Mouse (Mus musculus) stomach, postnatal 0 days (tissue): ENCODE measurements at regions not wholly inside any gene's neighbourhood (a gene's known extent, or its start where the extent isn't known, plus 50 kb on each side); places are given as distances from the start of the nearest gene placed in this dataset.

Source experiments
- ATAC-seq: fragments of 200-750 bp; cut with Nextera tagmentation; 2 replicates; pipeline ENCODE4 v1.8.0; 2017; ENCODE audit not compliant: low FRiP score, low TSS enrichment
- DNase-seq: peaks from one replicate; pipeline ENCODE4 v3.0.0-alpha.2; 2016; ENCODE audit warnings: low spot score
- H3K27ac ChIP-seq: fragments of 300-500 bp; sonication (generic); replicated peaks from 2 replicates; pipeline ENCODE4 v1.5.1; 2014; ENCODE audit warnings: mild to moderate bottlenecking, control low read depth
- H3K27me3 ChIP-seq: fragments of 300-500 bp; sonication (generic); 2 replicates; pipeline ENCODE4 v1.6.1; 2014; ENCODE audit warnings: low read length; ENCODE audit not compliant: control insufficient read depth, insufficient read depth
- H3K36me3 ChIP-seq: fragments of 300-500 bp; sonication (generic); 2 replicates; pipeline ENCODE4 v1.6.1; 2014; ENCODE audit warnings: low read length, mixed read lengths; ENCODE audit not compliant: control insufficient read depth, insufficient read depth
- H3K4me1 ChIP-seq: fragments of 300-500 bp; sonication (generic); replicated peaks from 2 replicates; pipeline ENCODE4 v1.6.1; 2014; ENCODE audit warnings: antibody characterized with exemption; ENCODE audit not compliant: control insufficient read depth, insufficient read depth
- H3K4me2 ChIP-seq: fragments of 300-500 bp; sonication (generic); replicated peaks from 2 replicates; pipeline ENCODE4 v1.6.1; 2014; ENCODE audit warnings: low read depth, mild to moderate bottlenecking, control low read depth, moderate library complexity
- H3K4me3 ChIP-seq: fragments of 300-500 bp; sonication (generic); 2 replicates; pipeline ENCODE4 v1.5.1; 2014; ENCODE audit warnings: low read depth, low read length, control low read depth
- H3K9ac ChIP-seq: fragments of 300-500 bp; sonication (generic); 2 replicates; pipeline ENCODE4 v1.6.1; 2014; ENCODE audit warnings: mild to moderate bottlenecking, low read length, control low read depth, mixed read lengths
- H3K9me3 ChIP-seq: fragments of 300-500 bp; sonication (generic); 2 replicates; pipeline ENCODE4 v1.6.1; 2016; ENCODE audit warnings: low read length; ENCODE audit not compliant: control insufficient read depth
- CTCF ChIP-seq: IDR thresholded peaks from 2 replicates; pipeline ENCODE4 v1.5.1; 2016; ENCODE audit warnings: antibody characterized with exemption, low read depth, mild to moderate bottlenecking, moderate library complexity
- EP300 ChIP-seq: optimal IDR thresholded peaks from 2 replicates; pipeline ENCODE3; 2016; ENCODE audit warnings: antibody characterized with exemption
- WGBS: fragments of 180-500 bp; shearing (Covaris S2); extraction: QIAGEN DNeasy Blood & Tissue Kit; methylation state at CpG from one replicate; pipeline ENCODE4 v1.1.7; 2014; 5-methylcytosine and 5-hydroxymethylcytosine counted together

DNA sequence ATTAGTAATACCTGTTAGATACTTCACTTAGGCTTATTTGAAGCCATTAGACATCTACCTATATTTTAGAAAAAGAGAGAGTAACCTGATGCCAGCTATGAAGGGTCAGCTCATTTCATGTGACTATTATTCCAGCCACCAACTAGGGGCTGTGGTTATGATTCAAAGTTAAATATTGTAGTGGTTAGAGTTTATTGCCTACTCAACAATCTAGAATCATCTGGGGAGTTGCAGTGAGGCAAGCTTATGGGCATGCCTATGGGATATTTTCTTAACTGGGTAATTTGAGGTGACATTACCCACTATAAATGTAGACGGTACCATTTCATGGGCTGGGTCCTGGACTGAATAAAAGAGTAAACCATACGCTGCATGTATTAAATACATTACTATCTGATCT, 1525.2 kb upstream of the Dsel start:
- 81% methylated on average over 2 of the region's 2 CpGs for whole genome bisulfite sequencing
- ATAC-seq (no peak), DNase-seq (no peak)
- no peak overlapping the region for H3K27ac ChIP-seq
- no peak overlapping the region for H3K9ac ChIP-seq
- H3K4me3 ChIP-seq, result no peak overlapping the region
- H3K27me3 ChIP-seq, result no peaks in the 10 kb centered on the region
- H3K36me3 ChIP-seq, result no peaks in the 10 kb centered on the region
- TF ChIP-seq CTCF (no peak), EP300 (no peak)
- no peak overlapping the region for H3K4me2 ChIP-seq
- no peaks in the 10 kb centered on the region for H3K9me3 ChIP-seq
- no peaks in the 10 kb centered on the region for H3K4me1 ChIP-seq

DNA sequence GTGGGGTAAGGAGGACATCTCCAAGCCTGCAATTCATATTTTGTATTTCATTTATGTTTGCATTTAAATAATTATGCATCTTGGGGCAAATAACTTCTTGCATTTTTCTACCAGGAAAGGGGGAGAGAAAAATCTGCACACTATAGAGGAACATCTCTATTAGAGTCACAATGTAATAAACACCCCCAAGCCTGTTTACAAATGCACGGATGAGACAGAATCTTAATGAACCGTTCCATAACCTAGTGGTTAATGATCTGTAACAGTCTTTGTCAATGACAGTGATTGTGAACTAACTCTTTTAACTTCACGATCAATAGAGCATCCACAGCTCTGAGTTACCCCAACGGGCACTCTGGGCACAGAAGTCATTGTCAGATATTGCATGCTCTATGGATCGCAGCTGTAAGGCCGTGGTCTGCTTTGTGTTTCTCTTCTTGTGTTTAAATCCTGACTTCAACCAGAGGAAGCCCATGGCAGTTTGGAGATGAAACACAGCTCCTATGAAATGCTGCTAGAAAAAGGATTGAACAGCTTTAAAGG, 1520.2 kb upstream of the Dsel start:
- DNase-seq, result no peak
- Histone ChIP-seq H3K4me3 (no peak overlapping the region), H3K27me3 (no peaks in the 10 kb centered on the region), H3K36me3 (no peaks in the 10 kb centered on the region), H3K27ac (no peak overlapping the region), H3K9me3 (no peaks in the 10 kb centered on the region), H3K4me2 (no peak overlapping the region), H3K9ac (no peak overlapping the region), H3K4me1 (no peaks in the 10 kb centered on the region)
- WGBS, result 73% methylated on average over 6 of the region's 6 CpGs
- no peak for ATAC-seq
- TF ChIP-seq EP300 (no peak), CTCF (no peak)

DNA sequence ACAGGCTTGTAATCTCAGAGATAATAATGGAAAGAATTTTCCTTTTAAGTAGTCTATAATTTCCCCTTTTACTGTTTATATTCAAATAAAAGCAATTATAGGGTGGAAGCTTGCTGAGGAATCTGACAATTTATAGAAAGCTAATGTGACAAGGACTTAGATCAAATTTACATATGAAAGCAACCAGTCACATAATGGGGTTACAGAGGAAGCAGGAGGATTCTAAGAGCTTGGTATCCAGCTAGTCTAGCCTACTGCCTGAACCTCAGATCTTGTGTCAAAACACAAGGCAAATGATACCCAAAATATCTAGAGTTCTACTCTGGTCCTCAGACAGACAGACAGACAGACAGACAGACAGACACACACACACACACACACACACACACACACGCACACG, 1519.0 kb upstream of the Dsel start:
- H3K27me3 ChIP-seq, result no peaks in the 10 kb centered on the region
- DNase-seq (no peak), ATAC-seq (no peak)
- H3K9me3 ChIP-seq, result no peaks in the 10 kb centered on the region
- no peak overlapping the region for H3K4me3 ChIP-seq
- H3K9ac ChIP-seq, result no peak overlapping the region
- H3K36me3 ChIP-seq, result no peaks in the 10 kb centered on the region
- 91% methylated on average over 2 of the region's 2 CpGs for WGBS
- no peaks in the 10 kb centered on the region for H3K4me1 ChIP-seq
- TF ChIP-seq CTCF (no peak), EP300 (no peak)
- no peak overlapping the region for H3K27ac ChIP-seq
- H3K4me2 ChIP-seq, result no peak overlapping the region

DNA sequence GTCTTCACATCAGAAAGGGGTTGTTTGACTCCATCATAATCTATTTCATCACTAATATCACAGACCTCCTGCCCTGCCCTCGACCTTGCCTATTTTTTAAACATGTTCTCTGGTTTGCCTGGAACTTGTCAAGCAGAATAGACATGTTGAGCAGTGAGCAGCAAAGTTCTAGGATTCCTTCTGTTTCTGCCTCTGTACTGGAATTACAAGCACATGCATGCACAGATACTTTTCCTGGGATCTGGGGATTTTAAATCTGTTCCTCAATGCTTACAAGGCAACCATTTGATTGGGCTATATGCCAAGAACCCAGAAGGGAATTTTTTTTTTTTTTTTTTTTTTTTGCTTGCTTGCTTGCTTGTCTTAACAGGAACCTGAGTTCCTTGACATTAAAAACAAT, 1508.0 kb upstream of the Dsel start:
- H3K27ac ChIP-seq, result no peak overlapping the region
- no peaks in the 10 kb centered on the region for H3K27me3 ChIP-seq
- ATAC-seq, result no peak
- H3K4me3 ChIP-seq, result no peak overlapping the region
- no peaks in the 10 kb centered on the region for H3K36me3 ChIP-seq
- DNase-seq, result no peak
- H3K9me3 ChIP-seq, result no peaks in the 10 kb centered on the region
- H3K4me1 ChIP-seq, result no peaks in the 10 kb centered on the region
- no peak overlapping the region for H3K9ac ChIP-seq
- 44% methylated on average over 1 of the region's 1 CpGs for WGBS
- no peak for TF ChIP-seq CTCF
- no peak for TF ChIP-seq EP300
- H3K4me2 ChIP-seq, result no peak overlapping the region

DNA sequence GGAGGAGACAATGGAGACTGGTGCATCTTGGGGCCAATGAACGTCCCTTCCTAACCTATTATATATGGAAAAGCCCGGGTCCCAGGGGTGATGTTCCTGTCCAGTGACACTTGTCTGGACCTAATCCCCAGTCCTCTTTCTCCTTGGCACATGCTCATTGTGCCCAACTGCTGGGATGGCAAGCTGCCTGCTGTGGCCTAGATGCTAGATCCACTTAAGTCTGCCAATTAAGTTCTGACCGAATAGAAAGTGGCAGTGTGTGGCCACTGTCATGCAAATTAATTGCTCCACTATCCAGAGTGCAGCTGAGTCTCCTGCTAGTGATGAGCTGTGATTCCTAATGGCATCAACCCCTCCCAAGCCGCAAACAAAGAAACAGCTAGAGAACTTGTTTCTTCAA, 1493.5 kb upstream of the Dsel start:
- DNase-seq (no peak), ATAC-seq (no peak)
- WGBS, result 74% methylated on average over 4 of the region's 4 CpGs
- H3K4me3 ChIP-seq, result no peak overlapping the region
- TF ChIP-seq EP300 (no peak), CTCF (no peak)
- H3K27me3 ChIP-seq, result no peaks in the 10 kb centered on the region
- H3K4me2 ChIP-seq, result no peak overlapping the region
- no peak overlapping the region for H3K9ac ChIP-seq
- H3K27ac ChIP-seq, result no peak overlapping the region
- no peaks in the 10 kb centered on the region for H3K9me3 ChIP-seq
- no peaks in the 10 kb centered on the region for H3K4me1 ChIP-seq
- no peaks in the 10 kb centered on the region for H3K36me3 ChIP-seq

DNA sequence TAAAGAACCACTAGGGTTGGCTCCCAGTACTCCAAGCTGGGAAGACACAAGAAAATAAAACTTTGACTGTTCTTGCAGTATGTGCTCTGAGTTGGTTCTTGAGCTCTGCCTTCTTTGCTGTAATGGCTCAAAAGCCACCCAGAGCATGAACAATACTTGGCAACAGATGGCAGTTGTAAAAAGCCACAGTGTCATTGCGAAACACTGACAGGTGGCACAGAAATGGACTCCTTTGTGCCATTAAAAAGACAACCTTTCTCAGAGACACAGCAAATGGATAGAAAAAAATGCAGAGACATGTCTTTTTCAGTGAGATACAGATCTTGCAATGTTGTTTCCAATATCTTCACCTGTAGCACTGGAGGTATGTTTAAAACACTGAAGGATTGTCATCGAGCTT, 1443.3 kb upstream of the Dsel start:
- no peak overlapping the region for H3K9ac ChIP-seq
- H3K27ac ChIP-seq, result no peak overlapping the region
- no peaks in the 10 kb centered on the region for H3K4me1 ChIP-seq
- 86% methylated on average over 2 of the region's 2 CpGs for WGBS
- H3K36me3 ChIP-seq, result no peaks in the 10 kb centered on the region
- H3K4me3 ChIP-seq, result no peak overlapping the region
- TF ChIP-seq CTCF, result no peak
- no peak for TF ChIP-seq EP300
- H3K9me3 ChIP-seq, result no peaks in the 10 kb centered on the region
- DNase-seq, result no peak
- no peak overlapping the region for H3K4me2 ChIP-seq
- H3K27me3 ChIP-seq, result no peaks in the 10 kb centered on the region
- ATAC-seq, result no peak
